Mouse (Mus musculus): ENCODE results near the gene Ier2.

- no peak for TF ChIP-seq CTCF (IDR thresholded peaks at IDR 0.05; ENCODE audit: borderline replicate concordance, insufficient read depth, low read depth, low read length)
- TF ChIP-seq POLR2A (IDR thresholded peaks at IDR 0.05; ENCODE audit: borderline replicate concordance, insufficient read depth, low read length) = no peak
Observed at GRCm38 (mm10) chr8:84657680-84658079, 5.0 kb downstream of the Ier2 start.

All from cerebellum, adult 2 months (tissue).